Mouse (Mus musculus) erythroblast, embryonic 14.5 days (primary cell): Measurements from ENCODE around the gene Mapk12.

Experiments used
- GATA1 ChIP-seq: IDR thresholded peaks from 2 replicates; pipeline ENCODE4 v1.6.1; 2012; ENCODE audit warnings: low read length, inconsistent platforms, mixed read lengths
- TAL1 ChIP-seq: IDR thresholded peaks from 3 replicates; pipeline ENCODE4 v1.6.1; 2012; ENCODE audit warnings: low read length, inconsistent platforms, mixed read lengths

DNA sequence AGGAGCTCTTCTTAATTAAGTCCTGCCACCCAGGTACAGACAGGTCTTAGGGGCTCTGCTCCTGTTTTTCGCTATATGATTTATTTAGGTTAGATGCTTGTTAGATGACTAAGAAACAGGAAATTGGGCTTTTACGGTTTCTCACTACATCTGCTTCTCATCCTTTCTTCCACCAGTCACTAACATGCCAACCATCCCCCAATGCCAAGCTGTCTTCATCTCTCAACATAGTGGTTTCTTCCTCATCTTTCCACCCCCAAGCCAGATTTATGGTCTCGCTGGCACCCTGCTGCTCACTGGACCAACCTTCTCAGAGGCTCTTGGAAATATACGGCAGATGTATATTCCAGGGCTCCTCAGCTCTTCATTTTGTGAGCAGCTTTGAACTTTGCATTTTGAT lies 49.8 kb downstream of the Mapk12 start:
- TF ChIP-seq TAL1 = no peak
- TF ChIP-seq GATA1 = no peak
